Mouse (Mus musculus) stomach, postnatal 0 days (tissue): ENCODE results near the gene Lyrm4.

Experiments
- CTCF ChIP-seq: IDR thresholded peaks from 2 replicates; pipeline ENCODE4 v1.5.1; 2016; ENCODE audit warnings: antibody characterized with exemption, low read depth, mild to moderate bottlenecking, moderate library complexity
- EP300 ChIP-seq: optimal IDR thresholded peaks from 2 replicates; pipeline ENCODE3; 2016; ENCODE audit warnings: antibody characterized with exemption

GRCm38 (mm10) chr13:35946659-35947353 is 170.5 kb downstream of the Lyrm4 start:
- TF ChIP-seq CTCF, result no peak
- no peak for TF ChIP-seq EP300
